Mouse (Mus musculus) gastrocnemius, postnatal 25 days (tissue): Measurements from ENCODE around the gene Luzp4. TPM values are rescaled to one million over a fixed set of nuclear protein-coding genes. Genes with fewer than 3 reads are reported as not detected.
"Not testable (repeated sequence)": the region's sequence is repeated elsewhere in the genome, so short reads cannot be mapped to it uniquely, and the experiment has no call there.

Experiments
- DNase-seq: peaks from one replicate; pipeline ENCODE4 v3.0.0; 2022
- long read RNA-seq, 2 experiments: library from polyadenylated mRNA; stranded (forward); transcript quantifications; one replicate each; pipeline ENCODE4 v2.0.0; 2021
- total RNA-seq, 2 experiments: library from RNA; stranded (reverse); gene quantifications; 1 replicate in 1 of 2; 2 replicates in 1 of 2; pipeline ENCODE4 v1.2.3; 2021

The Luzp4 gene
- total RNA-seq = not detected
- long read RNA-seq, experiment 1 = 0 reads
- long read RNA-seq, experiment 2 = 0 reads

DNA sequence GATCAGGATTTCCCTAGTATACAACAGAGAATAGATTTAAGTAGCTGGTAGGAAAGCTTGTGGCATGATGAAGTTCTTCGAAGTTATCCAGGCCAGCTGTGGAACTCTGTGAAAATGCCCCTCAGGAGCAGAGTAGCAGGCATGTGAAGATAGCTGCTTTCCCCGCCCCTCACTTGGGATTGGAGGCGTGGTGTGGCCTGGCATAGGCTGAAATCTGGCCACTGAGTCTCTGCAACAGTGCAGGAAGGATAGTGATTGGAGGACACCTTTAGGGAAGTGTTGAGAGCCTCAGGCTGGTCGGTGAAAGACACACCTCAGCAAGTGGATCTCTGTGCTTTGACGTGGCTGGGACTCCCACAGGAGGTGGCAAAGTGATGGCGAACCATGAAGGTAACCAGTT is at the start of gene Luzp4:
Gene Luzp4 (plus strand): TSS at position 301 of the 400 bp plus-strand sequence.
- not testable (repeated sequence) for DNase-seq

DNA sequence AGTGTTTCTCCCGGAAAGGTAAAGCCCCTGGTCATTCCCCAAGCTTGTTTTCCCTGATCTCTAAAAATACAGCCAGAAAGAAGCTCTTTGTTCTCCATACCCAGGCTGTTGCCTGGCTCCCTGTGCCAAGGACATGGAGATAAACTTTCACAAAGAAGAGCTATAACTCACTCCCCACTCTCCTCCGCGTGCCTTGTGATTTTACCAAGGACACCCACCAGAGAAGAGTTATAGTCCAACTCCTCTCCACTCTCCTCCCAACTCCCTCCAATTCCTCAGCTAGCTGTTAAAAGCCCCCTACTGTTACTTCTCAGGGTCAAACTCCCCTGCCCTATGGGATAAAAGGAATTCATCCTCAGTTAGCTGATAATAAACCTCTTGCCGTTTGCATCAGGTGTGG is 15.6 kb upstream of the Luzp4 start:
- DNase-seq = not testable (repeated sequence)

Other genes with a start within 250 kb of the Luzp4 start
- not detected for gene Gm8334, start 242.5 kb upstream of the Luzp4 start, total RNA-seq
- gene Gm15127, start 194.0 kb upstream of the Luzp4 start, total RNA-seq = not detected
- gene Ott, start 216.6 kb downstream of the Luzp4 start, total RNA-seq = not detected